Mouse (Mus musculus): Measurements from ENCODE around the gene Arpp19.

The Arpp19 gene

DNA sequence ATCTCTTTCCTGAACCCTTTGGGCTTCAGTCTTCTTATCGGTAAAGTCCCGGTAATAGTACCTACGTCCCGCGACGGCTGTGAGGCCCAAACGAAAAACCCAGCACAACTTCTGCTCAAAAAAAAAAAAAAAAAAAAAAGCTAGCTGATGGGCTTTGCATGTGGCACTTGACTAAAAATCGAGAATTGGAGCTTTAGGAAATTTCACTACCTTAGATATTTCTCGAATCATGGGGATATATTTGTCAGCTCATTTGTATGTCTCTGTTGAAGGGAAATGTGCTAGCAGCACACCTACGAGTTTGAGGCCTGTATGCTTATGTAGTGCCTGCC, 909 bp downstream of the Arpp19 start:
- DNase-seq (ENCODE audit: low read depth, low spot score): no peak

DNA sequence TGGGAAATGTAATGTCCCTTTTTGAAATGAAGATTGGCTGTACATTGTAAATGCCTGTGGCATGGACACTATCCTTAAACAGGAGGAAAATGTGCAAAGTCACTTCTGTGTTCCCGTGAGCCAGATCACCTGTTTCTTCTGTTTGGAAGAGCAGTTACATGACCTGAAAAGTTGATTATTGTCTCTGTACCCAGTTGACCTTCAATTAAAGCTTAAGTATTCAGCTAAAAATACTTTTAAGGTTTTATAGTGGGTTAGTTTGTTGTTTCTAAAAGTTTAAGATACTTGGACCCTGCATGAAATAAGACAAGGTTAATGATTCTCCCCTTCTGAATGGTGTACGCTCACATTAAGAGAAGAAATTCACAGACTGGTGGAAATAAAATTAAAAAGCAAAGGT, 3.2 kb downstream of the Arpp19 start:
- DNase-seq (ENCODE audit: low read depth, low spot score): no peak

DNA sequence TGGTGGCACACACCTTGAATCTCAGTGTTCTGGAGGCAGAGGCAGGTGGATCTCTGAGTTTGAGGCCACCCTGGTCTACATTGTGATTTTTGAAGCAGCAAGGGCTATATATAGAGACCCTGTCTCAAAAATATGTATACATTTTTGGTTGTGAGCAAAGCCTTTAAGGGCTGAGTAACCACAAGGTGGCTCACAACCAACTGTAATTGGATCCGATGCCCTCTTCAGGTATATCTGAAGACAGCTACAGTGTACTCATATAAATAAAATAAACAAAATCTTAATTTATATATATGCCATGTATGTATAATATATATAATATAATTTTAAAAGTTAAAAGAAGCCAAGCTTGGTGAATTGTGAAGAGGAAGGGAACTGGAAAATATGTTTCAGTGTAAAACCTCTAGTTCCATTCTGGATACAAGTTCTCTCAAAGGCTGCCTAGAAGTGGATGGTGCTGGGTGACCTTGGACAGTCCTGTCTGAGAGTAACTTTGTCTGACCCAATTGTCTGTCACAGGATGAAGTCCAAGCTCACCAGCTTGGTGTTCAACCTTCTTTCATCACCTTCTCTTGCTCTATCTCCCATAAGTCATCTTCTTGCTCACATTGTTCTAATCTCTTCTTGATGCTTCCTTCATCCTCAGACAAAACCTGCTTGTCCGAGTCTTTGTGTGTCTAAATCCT, 4.6 kb downstream of the Arpp19 start:
- DNase-seq (ENCODE audit: low read depth, low spot score): no peak

DNA sequence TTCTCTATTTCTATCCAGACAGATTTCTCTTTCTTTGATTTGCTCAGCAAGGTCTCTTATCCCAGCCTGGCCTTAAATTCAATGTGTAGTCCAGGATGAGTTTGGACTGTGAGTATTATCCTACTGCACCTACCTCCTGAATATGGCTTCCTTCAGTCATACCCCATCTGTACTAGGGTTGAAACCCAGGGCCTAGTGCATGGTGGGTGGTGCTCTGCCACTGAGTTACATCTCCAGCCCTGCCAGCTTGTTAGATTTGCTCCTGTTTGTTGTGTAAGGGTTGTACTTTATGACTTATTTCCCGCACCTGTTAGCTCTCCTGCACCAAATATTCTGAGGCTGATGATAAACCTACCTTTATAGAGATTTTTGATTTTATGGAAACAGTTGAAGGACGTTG, 5.8 kb downstream of the Arpp19 start:
- no peak for DNase-seq (ENCODE audit: low read depth, low spot score)

DNA sequence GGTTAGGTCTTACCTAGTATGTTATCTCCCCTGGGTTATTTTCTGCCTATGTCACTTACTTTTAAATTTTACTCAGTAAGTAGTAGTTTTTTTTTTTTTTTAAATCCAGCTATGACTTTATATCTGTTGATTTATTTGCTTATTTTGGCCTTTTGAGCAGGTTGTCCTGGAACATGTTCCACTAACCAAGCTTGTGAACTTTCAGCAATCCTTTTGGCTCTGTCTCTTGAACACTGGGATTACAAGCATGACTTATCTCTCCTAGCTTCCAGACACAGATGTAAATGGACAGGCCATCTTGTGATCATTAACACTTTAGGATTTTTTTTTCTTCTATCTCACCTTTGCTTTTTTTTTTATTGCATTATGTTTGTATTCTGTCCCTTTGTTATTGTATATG, 9.7 kb downstream of the Arpp19 start:
- DNase-seq (ENCODE audit: low read depth, low spot score): no peak

DNA sequence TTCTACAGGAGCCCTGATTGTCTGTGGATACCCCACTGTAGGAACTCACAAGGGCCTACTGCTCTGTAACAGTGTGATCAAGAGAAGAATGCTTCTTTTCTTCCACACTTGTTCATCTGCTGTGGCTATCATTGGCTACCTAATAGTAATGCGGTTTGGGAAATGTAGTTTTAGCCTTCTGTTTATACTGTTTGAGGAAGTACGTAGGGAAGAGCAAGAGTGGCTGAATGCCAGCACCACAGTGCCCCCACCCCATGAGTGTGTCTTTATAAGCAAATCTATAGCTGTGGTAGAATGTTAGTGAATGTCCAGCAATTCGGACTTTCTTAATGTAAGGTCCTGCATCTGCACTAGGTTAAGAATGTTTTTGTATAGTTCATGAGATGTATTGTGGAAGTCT, 11.7 kb downstream of the Arpp19 start:
- no peak for DNase-seq (ENCODE audit: low read depth, low spot score)

DNA sequence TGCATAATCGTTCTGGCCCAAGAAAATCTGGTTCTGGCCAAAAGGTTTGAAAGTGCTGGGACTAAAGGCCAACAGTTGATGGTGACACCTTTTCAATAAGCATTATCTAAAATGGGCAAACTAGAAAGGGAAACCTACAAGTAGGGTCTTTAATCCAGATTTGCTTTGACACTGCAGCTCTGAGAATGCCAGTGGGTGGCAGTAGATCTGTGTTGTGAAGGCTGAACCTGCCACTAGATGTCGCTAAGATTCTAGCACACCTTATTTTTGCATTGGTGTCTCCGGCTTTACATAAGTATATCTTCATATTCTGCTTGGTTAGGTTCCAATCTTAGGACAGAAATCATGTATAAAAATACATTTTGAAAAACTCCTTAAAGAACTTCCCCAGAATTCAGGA, 12.6 kb downstream of the Arpp19 start:
- DNase-seq (ENCODE audit: low read depth, low spot score): peak; percentile 60

DNA sequence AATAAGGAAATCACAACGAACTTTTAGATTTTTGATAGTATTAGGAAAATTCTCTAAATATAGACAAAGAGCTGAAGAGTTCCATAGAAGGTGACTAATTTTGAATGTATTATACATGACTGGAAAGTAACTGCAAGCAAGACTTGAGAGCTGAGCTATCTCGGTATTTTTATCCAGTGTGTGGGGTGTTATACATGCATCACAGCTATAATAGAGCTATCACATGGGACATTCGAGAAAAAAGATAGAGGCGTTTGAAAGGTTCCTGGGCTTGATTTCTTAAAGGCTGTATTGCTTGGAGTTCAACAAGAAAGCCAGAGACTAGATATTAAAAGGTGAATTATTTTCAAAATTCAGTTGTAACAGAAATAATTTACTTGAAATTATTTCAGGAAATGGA, 14.4 kb downstream of the Arpp19 start:
- DNase-seq (ENCODE audit: low read depth, low spot score): no peak

DNA sequence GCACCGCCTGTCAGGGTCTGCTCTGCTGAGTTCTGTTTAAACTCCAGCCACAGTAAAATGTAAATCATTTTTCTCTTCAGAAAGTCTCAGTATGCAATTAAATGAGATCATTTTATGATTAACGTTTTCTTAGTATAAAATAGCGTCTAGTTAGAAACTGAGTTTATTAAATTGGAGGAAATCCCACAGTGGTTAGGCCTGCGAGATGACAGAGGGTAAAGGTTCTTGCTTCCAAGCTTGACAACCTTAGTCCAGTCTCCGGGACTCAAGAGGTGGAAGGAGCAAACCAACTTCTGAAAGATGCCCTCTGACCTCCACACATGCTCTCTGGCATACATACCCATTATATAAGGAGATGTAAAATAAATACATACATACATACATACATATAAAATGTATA, 17.6 kb downstream of the Arpp19 start:
- no peak for DNase-seq (ENCODE audit: low read depth, low spot score)

DNA sequence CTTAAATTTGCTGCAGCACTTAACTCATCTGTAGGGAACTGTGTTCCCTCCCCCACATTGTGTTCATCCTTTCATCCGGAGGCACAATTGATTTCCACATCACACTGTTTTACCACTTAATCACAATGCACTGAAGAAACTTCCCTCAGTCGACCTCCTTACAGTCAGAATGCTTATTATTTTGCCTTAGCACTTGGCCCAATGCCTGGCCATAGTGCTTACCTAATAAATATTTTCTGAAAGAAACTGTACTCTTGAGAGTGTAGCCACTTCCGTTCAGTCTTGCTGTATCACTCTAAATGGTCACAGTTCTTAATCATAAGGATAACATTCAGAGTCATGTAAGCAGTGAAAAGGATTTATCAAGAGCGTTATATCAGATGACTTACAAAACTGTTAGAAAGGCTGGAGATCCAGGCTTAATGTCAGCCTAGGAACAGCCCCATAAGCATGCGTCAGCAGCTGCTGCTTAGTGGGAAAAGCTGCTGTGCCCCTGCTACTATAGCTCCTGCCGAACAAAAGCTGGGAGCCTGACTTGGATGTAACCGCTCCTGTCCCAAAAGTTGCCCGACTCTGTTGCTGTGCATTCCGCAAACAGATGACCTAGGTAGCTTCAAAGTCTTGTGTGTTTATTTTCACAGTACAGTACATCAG, 27.4 kb downstream of the Arpp19 start:
- DNase-seq (ENCODE audit: low read depth, low spot score): no peak

DNA sequence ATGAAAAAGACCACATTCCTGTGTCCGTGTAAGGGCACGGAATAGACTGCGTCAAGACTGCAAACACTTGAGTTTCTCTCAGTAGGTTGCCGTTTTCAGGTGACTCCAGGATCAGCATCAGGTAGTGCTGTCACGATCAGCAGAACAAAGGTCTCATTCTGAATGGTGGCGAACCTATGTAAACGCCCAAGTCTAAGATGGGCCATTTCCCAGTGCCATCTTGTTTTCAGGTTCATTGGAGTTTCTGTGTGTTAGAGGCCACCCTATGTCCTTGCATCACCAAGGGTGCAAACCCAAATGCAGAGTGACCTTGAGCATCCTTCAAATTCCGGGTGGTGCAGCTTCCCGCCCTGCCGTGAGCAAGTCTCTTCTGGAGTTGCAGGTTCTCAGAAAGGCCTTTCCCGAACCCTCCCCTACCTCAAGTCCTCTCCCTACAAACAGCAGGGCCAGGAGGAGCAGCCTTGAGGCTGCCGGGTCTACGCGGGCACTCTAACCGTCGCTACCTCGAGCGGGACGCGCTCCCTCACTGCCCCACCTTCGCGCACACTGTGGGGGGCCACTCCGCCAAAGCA, 33.1 kb downstream of the Arpp19 start, which contains the start of gene Myo5a:
Gene Myo5a (plus strand): TSS at position 559 of the 572 bp plus-strand sequence.
- DNase-seq (ENCODE audit: low read depth, low spot score): peak; percentile 67

DNA sequence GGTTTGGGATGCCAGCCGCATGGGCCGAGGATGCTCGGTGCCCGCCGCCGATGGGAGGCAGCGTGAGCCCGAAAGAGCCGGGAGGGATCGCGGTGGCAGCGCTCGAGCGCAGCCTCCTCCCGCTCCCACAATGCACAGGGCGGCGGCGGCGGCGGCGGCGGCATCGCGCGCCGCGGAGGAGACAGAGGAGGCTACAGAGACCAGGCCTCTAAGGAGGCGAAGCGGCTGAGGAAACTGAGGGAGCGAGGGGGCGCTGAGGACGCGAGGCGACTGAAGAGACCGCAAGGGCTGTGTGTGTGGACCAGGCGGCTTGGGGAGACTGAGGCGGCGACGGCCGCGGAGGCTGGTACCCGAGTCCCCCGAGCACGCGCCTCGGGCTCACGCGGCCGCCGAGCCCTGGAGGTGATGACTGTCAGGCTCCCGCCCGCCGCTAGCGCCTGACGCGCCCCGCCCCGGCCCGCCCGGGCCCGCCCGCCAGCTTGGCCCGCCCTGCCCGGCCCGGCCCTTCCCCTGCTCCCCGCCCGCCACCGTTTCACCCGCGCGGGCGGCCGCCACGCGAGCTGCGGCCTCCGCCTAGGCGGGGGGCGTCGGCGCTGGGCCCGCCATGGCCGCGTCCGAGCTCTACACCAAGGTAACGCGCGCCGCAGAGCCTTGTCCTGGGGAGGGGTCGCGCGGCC, 33.8 kb downstream of the Arpp19 start:
- peak; percentile 88 for DNase-seq (ENCODE audit: low read depth, low spot score)

DNA sequence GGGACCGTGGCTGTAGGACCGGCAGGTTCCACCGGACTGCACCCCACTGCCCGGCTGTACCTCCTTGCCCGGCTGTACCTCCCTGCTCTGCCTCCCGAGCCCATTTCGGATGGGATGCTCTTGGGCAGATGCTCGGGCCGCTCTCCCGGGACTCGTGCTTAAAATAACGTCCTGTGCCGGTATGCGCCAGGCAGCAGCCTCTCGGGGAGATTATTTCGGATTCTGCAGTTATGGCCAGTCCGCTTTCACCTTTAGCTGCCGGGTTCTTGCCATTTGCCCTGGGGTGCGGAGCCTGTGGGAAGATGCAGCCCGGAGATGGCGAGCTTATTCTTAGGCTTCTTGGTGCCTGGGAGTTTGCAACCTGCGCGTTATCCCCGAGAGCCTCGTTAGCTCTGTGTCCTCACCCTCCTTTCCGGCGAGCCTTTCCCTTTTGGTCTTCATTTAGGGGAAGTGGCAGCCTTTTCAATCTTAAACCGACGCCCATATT, 34.3 kb downstream of the Arpp19 start:
- DNase-seq (ENCODE audit: low read depth, low spot score): peak; percentile 57

DNA sequence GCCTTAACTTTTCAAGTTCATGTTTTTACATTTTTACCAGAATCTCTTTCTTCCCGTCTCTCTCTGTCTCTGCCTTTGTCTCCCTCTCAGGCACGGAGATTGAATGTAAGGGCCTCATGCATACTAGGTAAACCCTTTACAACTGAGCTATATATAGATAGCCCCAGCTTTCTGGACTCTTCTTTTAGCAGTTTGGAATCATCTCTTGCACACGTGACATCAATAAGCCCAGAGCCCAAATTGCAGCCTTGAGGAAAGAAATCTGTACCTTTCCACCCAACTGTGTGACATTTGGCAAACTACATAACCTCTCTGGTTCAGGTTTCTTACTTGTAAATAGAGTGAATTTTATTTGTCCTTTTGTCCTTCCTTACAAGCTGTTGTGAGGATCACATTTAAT, 34.9 kb downstream of the Arpp19 start:
- DNase-seq (ENCODE audit: low read depth, low spot score): no peak

DNA sequence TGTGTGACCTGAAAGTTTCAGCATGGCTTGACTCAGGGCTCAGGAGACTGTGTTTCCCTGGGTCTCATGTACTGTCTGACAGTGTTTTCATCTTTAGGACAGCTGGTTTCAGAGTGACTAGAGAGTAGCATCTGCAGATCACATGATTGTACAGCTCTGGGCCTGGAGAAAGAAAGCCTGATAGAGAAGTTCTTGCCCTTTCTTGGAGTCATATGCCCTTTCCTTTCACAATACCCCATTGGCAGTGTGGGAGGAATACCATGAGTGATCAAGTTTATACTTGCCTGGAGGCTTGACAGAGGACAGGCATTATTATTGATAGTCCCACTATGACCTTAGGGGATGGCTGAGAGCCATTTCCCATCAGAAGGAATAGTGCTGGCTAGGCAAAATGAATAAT, 39.8 kb downstream of the Arpp19 start:
- DNase-seq (ENCODE audit: low read depth, low spot score): no peak

DNA sequence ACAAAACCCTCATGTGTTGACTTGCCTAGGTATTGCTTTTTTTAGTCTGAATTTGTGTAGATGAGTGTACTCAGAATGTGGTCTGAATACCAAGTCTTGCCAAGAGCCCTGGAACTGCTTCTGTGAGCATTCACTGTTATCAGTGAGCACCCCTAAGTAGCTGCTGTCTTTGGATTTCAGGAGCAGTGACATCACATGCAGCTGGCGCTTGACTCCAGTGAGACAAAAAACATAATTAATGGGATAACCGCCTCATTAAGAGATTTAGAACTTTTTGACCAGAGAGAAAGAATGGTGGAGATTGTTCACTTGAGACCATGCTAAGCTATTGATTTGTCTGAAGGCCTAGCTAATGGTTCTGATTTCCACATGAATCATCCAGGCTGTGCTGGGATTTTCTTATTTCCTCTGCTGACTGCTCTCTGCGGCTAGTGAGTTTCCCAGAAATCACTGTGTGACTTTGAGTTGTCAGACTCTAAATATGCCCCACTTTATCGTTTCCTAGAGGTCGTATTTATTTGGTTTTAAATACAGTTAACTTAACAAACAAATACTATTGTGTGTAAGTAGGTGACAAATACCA, 47.9 kb downstream of the Arpp19 start:
- DNase-seq (ENCODE audit: low read depth, low spot score): peak; percentile 71

DNA sequence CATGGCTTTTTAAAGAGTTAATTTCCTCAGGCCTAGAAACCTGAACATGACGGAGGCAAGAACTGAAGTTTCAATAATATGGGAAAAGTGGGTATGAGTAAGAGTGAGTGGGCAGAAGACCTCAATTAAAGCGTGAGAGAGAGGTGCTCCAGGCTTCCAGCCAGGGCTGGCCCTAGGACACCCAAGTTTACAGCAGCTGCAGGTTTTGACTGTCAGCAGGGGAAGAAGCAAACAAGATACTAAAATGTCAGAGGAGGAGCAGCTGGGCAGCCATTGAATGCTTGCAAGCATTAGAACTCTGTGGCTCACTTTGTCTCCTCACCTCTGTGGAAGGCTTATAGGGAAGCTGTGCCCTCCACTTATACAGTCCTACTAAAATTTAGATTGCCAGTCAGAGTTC, 50.4 kb downstream of the Arpp19 start:
- DNase-seq (ENCODE audit: low read depth, low spot score): no peak

DNA sequence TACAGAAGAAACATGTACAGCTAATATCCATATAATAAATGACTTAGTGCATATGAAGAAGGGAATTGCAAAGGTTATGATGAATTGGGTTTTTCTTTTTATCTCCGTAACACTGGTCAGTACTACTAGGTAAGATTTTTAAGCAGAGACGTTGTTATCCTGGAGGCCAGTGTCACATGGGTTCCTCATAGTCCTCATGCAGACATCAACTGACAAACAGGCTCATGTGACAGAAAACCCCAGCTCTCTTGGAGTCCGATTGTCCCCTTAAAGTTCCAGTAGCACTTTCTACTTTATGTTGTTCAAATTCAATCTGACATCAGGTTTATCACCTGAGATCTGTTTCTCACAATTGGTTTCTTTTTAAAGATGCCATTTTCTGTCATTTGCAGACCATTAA, 51.9 kb downstream of the Arpp19 start:
- DNase-seq (ENCODE audit: low read depth, low spot score): no peak

DNA sequence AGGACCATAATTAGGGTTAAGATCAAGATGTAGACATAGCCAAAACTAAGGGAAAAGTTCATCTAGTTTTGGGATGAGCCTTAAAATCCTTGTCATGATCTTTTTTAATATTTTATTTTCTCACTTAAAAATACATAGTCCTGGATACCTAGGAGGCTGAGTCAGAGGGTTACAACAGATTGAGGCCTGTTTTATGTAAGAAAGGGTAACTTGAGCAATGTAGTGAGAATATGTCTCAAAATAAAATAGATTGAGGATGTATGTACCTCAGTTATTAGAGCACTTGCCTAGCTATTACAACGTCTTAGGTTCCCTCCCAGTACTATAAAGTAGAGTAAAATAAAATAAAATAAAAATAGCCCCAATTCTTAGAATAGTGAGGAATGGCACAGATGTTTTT, 54.7 kb downstream of the Arpp19 start:
- no peak for DNase-seq (ENCODE audit: low read depth, low spot score)

DNA sequence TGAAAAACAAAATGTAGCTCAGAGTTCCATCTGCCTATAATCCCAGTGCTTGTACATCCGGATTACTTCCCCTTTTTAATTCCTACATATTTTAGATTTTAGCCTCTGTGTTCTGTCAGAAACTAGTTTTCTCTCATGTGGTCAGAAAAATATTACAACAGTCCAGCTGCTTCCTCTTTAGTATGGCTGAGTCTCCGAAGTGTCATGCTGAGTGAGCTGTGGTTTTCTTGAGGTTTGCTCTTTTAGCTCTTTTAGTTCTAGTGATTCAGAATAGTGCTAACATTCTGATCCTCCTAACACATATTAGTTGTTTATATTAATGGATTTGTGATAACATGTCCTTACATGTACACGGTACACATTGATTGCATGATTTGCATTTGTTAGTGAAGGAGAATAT, 57.3 kb downstream of the Arpp19 start:
- DNase-seq (ENCODE audit: low read depth, low spot score): no peak

DNA sequence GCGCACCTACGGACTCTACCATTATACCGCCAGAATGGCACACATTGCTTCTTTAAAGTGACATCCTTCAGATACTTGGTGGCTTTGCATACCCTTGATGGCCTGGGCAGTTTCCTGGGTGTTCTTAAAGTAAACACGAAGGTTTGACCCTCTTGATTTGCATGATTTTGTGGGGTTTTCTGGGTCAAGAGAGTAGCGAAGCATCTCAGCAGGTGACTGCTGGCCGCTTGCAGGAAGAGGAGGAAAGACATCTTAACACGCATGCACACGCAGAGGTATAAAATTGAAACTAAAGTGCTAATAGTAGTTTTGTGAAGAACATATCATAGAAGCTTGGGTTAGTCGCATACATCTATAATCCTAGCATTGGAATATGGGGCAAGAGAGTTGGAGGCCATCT, 61.5 kb downstream of the Arpp19 start:
- DNase-seq (ENCODE audit: low read depth, low spot score): no peak

DNA sequence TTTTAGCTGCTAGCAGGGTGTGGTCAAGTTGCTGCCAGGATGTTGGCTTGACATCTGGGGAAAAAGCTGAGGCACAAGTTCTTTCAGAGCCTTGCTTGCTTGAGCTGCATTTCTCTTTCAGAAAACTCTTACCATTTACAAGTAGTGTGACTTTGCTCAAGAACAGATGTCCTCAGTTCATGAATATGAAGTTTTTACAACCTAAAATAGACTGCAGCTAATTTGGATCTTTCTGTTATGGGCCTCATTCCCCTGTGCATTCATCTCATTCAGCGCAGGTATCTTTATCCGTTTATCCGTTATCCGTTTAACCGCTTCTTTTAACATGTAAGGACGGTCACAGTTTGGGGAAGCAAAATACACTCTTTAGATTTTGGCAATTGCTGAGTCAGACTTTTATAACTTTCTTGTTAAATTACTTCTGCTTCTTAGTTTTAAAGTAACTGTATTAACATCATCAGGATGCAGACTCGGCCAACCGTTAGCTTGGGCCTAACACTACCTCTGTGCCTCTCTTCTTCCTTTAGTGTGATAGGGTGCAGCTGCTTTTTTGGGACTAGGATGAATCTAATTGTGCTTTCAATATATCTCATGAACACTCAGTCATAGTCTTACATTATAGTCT, 62.9 kb downstream of the Arpp19 start:
- DNase-seq (ENCODE audit: low read depth, low spot score): no peak
